Mouse (Mus musculus) c-Kit-negative CD71-positive TER-119-positive erythroid progenitor cells, embryonic 14.5 days (primary cell): ENCODE data around the gene 4930512M02Rik.
"Not testable (repeated sequence)": the region's sequence is repeated elsewhere in the genome, so short reads cannot be mapped to it uniquely, and the experiment has no call there.

ENCODE experiments used
- DNase-seq: peaks from one replicate; pipeline ENCODE4 v3.0.0-alpha.2; 2013; ENCODE audit warnings: low read depth, low spot score

The 4930512M02Rik gene

DNA sequence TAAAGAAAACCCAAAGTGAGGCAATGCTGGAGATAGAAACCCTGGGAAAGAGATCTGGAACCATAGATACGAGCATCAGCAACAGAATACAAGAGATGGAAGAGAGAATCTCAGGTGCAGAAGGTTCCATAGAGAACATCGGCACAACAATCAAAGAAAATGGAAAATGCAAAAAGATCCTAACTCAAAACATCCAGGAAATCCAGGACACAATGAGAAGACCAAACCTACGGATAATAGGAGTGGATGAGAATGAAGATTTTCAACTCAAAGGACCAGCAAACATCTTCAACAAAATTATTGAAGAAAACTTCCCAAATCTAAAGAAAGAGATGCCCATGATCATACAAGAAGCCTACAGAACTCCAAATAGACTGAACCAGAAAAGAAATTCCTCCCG is at the start of gene 4930512M02Rik:
Gene 4930512M02Rik, minus strand, starts transcription at position 101 of the 400 bp plus-strand sequence.
- not testable (repeated sequence) for DNase-seq

DNA sequence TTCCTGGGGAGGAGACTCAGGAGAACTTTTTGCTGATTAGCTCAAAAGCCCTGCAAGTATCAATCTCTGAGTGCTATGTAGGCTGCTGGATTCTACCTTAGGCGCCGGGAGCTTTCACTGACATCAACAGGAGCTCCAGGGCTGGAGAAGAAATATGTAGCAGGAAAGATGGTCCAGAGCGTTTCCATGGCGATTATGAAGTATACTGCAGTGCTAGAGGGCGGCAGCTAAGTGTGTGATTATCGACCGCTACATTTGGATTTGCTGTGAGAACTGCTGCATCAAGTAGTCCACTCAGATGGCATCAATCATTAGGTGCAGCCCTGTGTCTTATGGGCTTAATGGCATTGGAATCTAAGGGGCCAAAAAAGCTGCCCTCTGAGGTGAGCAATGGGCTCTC is 49.5 kb upstream of the 4930512M02Rik start:
- no peak for DNase-seq

GRCm38 (mm10) chr11:11676068-11676741 is 48.6 kb upstream of the 4930512M02Rik start:
- DNase-seq: no peak

- DNase-seq: no peak
These were observed 47.4 kb upstream of the 4930512M02Rik start for GRCm38 (mm10) chr11:11675063-11675462.

- no peak for DNase-seq
These were observed 45.3 kb upstream of the 4930512M02Rik start for GRCm38 (mm10) chr11:11672974-11673373.

DNA sequence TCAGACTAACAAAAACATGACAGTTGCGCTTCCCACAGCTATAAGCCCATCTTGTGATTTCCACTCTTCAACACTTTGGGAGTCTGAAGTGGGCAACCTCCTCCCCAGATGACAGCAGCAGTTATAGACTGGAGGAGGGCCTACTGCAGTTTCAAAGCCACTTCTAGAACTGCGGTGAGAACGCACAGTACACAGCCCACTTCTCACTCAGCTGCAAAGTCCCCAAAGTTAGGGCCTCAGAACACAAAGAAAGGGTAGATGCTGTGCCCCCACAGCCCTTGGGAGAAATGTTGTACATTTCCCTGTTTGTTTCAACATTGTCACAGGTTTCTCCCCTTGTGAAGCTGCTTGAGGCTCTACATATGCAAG is 40.3 kb upstream of the 4930512M02Rik start:
- no peak for DNase-seq

GRCm38 (mm10) chr11:11667254-11667921 is 39.8 kb upstream of the 4930512M02Rik start:
- DNase-seq: no peak

GRCm38 (mm10) chr11:11660651-11661050 is 33.0 kb upstream of the 4930512M02Rik start:
- no peak for DNase-seq

DNA sequence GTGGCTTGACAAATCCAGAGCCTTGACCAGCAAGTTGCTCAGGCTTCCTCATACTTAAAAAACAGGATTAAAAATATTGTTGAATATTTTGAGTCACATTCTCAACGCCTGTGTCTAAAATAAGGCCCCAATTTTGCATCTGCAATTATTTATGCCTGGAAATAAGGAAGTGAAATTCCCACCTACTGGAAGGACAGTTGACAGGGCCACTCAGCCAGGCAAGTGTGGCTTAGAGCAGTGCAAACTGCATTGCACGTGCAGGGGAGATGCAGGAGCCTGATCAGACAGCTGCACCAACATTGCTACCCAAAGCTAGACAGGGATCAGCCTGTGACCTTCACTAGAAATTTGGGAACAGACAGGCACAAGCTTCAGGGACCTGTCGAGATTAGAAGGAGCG is 31.2 kb upstream of the 4930512M02Rik start:
- DNase-seq: no peak

DNA sequence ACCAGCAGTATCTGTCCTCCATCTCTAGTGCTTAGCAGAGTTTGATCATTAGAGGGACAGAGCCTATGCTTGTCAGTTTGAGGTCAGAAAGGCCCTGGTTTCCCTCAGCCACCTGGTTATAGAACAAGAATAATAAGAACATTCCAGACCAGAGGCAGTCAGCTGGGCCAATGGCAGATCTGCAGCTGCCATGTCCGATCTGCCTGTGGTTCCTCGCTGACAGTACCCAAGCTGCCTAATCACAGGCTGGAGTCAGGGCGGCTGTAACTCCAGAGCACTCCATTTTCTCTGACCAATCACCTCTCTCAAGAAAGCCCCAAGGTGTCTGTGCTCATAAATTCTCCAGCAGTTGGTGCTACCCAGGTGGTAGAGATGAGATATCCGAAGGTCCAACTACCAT is 30.0 kb upstream of the 4930512M02Rik start:
- DNase-seq: no peak

DNA sequence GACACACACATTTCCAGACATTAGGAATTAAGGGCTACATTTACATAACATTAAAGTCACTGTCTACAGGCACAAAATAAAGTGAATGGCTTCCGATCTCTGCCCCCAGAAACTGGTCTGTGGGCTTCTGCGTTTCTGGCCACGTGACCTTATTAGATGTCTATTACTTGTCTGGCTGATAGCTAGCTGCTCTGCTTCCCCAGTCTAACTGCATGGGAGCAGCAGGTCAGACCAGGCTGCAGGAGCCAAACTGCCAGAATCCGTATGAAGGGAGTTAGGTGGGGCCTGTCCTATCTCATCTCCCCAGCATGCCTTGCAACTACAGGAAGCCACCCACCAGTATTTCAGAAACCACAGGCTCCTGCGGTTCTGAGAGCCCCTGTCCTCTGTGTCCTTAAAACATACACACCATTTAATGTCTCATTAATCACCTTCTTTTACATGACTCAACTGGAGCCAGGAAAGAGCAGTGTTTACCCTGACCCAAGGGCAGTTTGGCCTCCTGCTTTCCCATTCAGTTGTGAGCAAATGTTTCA is 29.4 kb upstream of the 4930512M02Rik start:
- DNase-seq: peak; percentile 11

DNA sequence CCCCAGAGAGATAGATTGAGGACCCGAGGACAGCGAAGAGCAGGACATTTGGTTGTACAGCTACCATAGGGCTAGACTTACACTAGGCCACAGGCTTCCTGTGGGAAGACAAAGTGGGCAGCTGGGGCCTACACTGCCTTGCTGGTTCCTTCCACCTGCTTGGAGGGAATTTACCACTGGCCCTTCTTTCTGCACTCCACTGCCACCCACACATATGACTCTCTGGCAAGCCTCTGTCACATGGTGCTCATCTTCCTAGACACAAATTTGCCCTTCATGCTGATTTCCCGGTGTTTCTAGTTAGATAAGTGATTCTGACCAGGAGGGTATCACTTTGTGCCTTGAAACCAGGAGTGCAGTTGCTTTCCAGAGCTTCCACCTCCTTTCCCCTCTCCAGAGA is 28.8 kb upstream of the 4930512M02Rik start:
- no peak for DNase-seq

DNA sequence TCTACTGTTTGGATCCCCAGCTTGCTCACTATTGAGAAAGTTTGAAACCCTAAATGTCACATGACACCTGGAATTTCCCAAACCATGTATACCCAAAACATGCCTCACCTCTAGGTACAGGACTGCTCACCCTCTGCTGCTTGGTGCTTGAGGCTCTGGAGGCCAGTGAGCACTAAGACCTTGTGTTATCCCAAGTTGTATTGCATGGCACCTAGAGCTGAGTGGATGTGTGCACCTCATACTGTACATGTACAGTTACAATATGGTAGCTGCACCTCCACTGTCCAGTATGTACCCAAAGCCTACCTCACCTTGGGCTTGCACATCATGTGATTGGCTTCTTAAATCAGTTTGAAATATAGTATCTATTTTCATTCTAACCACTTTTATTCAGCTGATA is 16.7 kb upstream of the 4930512M02Rik start:
- DNase-seq: no peak

- no peak for DNase-seq
These were observed 3.4 kb downstream of the 4930512M02Rik start for GRCm38 (mm10) chr11:11624073-11624705.

- no peak for DNase-seq
These were observed 18.4 kb downstream of the 4930512M02Rik start for GRCm38 (mm10) chr11:11609243-11609642.

DNA sequence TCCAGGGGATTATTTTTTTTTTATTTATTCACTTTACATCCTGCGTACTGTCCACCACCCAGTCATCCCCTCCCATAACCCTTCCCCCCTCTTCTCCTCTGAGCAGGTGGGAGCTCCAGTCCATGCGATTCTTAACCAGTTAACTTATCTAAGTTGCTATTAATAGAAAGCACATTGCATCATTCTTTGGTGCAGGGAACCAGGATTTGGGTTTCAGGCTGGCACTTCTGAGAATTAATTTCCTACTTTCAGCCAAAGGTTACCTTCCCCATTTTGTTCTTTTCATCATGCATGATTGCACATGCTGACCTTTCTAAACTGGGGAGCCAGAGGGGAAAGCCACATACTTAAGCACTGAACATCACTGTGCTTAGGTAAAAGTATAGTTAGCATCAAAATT is 40.3 kb downstream of the 4930512M02Rik start:
- no peak for DNase-seq

- no peak for DNase-seq
These were observed 41.2 kb downstream of the 4930512M02Rik start for GRCm38 (mm10) chr11:11586423-11586822.

GRCm38 (mm10) chr11:11573691-11574090 is 53.9 kb downstream of the 4930512M02Rik start:
- DNase-seq: no peak

GRCm38 (mm10) chr11:11570747-11571146 is 56.9 kb downstream of the 4930512M02Rik start:
- no peak for DNase-seq

- no peak for DNase-seq
These were observed 58.0 kb downstream of the 4930512M02Rik start for GRCm38 (mm10) chr11:11569466-11570132.

GRCm38 (mm10) chr11:11568033-11568432 is 59.6 kb downstream of the 4930512M02Rik start:
- DNase-seq: no peak
